Mouse (Mus musculus): ENCODE results near the gene Lin28a.
A peak's percentile ranks its signal among the peaks of the same experiment; 100 is the strongest.

Lin28a gene

DNA sequence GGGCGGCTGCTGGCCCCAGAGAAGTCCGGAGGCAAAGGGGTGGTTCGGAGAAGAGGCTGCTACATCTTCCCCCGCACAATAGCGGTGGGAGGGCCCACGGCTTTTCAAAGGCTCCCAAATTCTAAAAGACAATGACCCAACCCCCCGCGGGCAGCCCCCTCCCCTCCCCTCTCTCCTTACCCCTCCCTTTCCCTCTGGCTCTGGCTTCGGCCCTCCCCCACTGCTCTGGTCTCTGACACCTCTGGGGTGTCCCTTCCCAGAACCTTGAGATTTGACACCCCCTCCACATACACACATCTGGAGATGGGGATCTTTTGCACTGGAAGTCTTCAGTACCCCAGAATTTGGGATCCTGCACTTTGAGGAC is at the start of gene Lin28a:
Gene Lin28a, minus strand, starts transcription at position 63 of the 367 bp plus-strand sequence.
- DNase-seq (ENCODE audit: inconsistent age in 2 of 2, low spot score in 1 of 2): no peak

DNA sequence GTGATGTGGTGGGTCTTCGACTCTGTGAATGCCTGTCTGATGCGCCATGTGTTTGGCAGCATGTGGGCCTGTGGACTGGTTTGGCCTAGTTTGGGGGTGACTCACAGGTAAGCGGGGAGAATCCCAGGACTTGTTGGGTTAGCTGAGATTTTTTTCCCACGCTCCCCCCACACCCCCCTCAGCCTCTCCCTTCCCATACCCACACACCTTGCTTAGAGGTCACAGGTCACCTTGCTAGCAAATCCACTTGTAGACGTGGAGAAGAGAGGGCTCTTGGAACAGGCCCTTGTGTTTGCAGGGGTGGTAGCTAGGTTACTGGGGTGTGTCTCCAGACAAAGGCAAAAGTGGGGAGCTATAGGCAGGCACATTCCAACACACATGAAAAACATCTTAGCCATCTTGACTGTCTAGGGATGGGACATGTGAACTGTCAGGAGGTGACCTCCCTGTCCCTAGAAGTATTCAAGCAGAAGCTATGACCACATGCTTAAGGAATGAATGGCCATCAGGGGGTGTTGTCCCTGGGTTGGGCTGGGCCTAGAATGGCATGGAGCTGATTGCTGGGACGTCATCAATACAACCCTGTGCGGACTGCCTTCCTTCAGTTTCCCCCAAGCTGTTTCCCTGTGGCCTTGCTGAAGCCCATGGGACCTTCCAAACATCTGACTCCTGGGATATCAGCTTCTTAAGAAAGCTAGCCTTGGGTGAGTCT is 49.3 kb upstream of the Lin28a start:
- DNase-seq (ENCODE audit: inconsistent age in 2 of 2, low spot score in 1 of 2): no peak

DNA sequence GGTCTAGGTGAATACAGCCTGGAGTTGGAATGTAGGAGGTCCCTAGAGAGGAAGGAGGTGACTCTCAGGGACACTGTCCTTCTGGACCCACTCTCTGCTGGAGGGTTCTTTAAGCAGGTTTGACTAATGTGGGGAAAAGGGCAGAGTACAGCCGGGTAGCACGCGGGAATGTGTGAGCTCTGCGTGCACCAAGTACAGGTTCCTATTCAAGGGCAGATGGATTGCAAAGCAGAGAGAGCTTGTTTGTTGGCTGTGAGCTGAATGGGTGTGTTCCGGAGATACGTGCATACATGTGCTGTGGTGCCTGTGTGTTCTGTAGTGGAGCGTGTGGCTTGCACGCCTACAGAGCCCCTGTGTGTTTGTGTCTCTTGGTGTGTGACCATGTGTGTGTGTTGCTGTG is 48.7 kb upstream of the Lin28a start:
- DNase-seq (ENCODE audit: inconsistent age in 2 of 2, low spot score in 1 of 2): no peak

DNA sequence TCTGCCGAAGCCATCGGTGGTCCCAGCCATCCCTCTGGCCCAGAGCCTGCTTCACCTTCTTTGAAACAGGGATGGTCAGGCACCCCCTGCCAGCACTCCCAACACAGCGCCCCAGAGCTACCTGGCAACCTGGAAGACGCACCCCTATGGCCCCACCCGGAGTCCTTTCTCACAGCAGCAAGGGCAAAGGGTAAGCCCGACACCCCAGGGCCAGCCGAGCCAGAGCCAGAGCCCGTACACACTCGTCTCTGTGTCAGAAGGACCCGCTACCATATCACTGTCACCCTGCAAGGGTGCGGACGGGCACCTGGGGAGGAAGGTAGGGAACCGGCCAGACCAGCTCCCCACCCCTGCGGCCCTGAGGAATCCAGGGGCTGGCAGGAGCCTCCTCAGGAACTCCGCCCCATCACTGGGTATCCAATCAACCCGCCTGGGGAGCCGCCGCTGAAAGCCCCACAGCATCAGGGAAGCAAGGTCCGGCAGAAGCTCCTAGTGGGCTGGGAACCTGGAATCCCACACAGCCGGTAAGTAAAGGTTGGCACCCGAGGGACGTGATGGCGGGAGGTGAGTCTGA is 46.9 kb upstream of the Lin28a start:
- DNase-seq (ENCODE audit: inconsistent age in 2 of 2, low spot score in 1 of 2): no peak

DNA sequence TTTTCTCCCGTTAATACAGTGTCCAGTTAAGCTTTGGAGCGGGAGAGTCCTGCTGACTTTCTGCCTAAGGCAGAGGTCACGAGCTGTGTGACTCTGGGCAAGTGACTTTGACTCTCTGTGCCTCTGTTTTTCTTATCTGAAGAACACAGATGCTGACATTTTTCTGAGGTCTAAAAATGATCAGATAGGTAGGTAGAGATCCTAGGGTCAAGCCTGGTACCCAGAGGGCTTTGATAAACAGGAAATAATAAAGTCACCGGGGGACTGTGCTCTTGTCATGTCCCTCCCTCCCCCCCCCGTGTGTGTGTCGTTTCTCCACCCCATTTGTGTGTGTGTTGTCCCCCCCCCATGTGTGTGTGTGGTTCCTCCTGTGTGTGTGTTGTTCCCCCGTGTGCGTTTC is 43.9 kb upstream of the Lin28a start:
- DNase-seq (ENCODE audit: inconsistent age in 2 of 2, low spot score in 1 of 2): no peak

DNA sequence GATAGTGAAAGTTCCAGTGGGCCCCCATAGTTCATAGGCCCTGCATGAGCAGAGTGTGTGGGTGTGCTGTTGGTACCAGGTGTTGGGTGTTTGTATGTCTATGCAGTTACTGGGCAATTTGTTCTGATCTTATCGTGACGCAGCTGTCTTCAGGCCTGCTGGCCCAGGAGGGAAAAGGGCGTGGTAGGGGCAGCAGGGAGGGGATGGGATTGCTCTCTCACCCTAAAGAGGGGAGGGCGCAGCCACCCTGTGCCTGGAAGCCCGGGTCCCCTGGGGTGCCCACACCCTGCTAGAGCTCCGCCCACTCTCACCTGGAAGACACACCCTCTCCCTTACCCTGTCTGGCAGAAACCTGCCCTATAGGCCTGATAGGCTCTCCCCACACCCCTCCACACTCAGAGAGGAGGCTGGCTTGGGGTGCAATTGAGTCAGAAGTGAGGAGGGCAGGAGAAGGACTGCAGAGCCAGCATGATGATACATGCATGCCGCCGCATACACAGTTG is 43.4 kb upstream of the Lin28a start:
- DNase-seq (ENCODE audit: inconsistent age in 2 of 2, low spot score in 1 of 2): no peak

DNA sequence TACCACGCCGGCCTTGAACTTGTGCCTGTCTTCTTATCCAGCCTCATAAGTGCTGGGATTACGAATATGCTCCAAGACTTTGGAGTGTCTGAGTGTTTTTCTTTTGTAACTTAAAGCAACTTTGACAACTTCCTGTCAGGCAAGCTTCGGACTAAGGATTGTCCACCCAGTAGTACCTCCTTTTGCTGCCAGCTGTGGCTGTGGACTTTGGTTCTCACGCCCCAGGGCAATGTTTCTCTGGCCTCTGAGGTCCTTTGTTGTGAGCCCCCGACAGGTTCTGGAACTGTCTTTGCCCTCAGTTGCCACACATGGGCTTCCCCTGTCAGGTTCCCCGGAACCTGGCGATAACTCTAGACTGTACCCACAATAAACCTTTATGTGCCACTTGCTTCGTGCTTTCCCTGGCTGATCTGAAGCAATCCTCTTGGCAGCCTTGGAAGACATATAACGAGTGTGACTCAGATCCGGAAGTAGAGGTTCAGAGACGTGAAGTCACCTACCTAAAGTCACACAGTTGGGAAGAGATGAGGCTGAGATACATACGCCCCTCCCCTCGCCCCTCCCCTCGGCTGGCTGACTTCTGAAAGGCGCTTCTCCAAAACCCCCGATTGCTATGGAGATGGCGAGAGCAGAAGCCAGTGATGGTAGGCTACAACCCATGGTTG is 42.7 kb upstream of the Lin28a start:
- no peak for DNase-seq (ENCODE audit: inconsistent age in 2 of 2, low spot score in 1 of 2)

DNA sequence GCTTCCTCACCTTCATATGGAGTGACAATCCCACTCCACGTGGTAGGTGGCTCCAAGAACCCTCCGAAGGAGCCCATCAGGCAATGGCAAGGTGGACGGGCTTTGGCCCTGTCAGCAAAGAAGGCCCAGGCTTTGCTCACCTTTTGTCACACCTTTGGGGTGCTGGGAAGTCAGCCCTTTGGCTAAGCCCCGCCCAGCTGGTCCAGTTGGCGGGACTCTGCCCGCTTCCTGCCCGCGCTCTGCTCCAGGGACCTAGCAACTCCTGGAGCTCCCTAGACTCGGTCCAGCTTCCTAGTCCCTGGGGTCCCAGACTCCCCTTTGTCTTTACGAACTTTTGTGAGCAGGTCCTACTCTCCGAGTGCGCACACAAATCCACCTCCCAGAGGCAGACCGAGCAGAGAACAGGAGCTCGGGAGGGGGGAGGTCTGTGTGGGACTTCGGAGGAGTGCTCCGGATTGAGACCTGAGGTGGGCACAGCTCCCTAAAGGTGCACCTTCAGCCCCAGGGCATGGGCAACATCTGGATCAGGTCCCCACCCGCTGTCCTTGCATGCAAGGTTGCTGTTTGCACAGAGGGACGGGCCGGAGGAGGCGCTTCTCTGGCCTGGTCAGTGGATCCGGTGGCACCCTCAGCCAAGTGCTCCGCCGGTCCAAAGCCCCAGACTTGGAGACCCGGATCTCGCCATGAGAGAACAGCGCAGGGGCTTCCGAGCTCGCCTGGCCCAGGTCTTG is 41.7 kb upstream of the Lin28a start, which contains the start of gene Crybg2:
Gene Crybg2, plus strand, starts transcription at position 681 of the 731 bp plus-strand sequence.
- DNase-seq (ENCODE audit: inconsistent age in 2 of 2, low spot score in 1 of 2): no peak

DNA sequence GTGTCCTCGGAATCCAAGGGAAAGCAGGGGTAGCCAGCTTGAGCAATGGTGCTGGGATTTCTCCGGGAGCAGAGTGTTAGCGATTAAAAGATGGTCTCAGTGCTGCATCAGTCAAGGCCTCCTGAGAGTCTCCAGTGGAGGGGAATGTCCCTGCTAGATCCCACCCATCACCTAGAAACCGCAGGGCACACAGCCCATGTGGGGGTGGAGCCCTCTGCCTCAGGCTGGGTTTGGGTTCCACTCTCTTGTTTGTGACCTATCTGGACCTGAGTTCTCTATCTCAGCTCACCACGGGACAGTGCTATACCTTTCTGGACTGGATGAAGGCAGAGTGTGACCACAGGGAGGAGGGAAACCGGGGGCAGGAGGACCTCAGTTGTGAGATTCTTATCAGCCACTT is 40.3 kb upstream of the Lin28a start:
- no peak for DNase-seq (ENCODE audit: inconsistent age in 2 of 2, low spot score in 1 of 2)

DNA sequence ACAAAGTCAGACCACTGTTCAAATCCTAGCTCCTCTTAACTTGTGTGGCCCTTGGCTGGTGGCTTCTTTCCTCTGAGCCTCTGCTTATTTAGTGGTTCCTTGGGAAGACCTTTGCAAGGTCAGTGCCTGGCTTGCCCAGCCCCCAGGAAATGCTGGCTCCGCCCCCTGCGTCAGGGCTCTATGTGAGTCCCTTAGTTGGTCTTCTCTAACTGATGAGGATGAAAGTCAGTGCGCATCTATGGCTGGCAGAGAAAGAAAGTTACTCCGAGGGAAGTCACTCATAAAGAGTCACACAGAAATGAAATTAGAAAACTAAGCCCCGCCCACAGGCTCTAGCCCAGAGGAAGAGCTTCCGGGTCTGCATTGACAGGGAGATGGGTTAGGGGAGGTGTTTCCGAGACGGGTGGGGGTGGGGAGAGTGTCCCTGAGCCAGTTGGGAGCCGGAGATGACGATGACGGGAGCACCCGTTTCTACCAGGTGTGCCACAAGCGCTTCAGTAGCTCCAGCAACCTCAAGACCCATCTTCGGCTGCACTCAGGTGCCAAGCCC is 39.6 kb upstream of the Lin28a start:
- no peak for DNase-seq (ENCODE audit: inconsistent age in 2 of 2, low spot score in 1 of 2)

DNA sequence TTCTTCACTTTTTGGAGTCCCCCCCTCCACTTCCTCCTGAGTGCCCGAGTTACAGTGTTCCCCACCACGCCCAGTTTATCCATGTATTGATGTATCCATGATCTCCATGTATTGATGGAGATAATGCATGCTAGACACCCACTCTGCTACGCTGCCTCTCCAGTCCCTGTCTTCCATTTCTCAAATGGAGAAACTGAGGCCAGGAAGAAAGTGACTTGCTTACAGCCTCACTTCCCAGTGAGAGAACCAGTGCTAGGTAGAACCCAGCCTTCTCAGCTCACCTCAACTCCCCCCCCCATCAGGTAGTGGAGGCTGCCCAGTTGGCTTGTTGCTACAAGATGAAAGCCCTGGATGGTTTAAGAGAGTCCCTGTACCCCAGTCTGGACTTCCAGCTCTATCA is 34.9 kb upstream of the Lin28a start, which contains the start of gene Zfp683:
Gene Zfp683, plus strand, starts transcription at position 301 of the 400 bp plus-strand sequence.
- no peak for DNase-seq (ENCODE audit: inconsistent age in 2 of 2, low spot score in 1 of 2)

DNA sequence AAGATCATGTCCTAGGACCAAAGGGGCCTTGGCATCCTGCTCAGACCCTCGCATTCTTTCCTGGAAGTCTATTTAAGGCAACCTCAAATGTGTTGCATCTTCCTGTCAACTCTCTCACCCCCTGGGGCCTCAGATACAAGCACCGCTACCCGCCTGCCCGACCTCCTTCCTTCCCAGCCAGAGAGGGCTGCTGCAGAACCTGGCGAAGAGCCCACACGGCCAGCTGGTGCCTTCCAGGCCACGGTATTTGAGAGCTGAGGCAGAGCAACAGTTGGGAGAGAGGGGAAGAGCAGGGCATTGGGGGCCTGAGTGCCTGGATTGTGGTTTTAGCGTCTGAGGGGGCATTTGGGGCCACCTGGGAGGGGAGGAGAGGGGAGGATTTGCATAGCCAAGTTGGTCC is 33.9 kb upstream of the Lin28a start:
- no peak for DNase-seq (ENCODE audit: inconsistent age in 2 of 2, low spot score in 1 of 2)

DNA sequence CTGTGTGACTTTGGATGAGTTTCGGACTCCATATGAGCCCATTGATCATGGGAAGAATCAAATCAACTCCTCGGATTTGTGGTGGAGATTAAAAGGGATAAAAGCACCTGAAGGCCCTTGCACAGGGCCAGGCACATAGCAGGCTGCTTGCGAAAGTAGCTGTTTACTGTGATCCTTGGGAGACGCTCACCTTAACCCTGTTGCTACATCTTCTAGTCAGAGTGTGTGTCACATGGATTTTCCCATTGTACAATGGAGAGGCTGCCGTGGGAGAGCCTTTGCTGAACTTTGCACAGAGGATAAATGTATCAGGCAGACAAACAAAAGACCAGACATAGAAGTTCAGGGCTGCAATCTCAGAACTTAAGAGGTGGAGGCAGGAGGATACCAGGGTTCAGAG is 33.3 kb upstream of the Lin28a start:
- DNase-seq (ENCODE audit: inconsistent age in 2 of 2, low spot score in 1 of 2): no peak

DNA sequence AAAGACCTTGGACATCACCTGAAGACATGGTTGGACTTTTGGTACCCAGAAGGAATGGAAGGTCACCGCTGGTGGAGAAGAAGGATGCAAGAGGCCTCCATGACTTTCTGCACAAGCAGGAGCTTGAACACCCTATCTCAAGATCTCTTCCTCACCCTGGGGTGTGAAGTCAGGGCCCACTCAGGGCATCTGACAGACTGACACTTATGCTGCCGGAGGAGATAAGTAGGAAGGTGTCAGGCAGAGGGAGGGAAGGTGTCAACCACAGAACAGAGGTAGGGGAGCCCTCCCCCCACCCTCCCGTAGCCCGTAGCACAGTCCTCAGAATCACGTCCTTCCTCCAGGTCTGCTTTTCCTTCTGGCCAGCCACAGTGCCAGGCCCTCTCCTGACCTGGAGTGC is 29.0 kb upstream of the Lin28a start:
- no peak for DNase-seq (ENCODE audit: inconsistent age in 2 of 2, low spot score in 1 of 2)

DNA sequence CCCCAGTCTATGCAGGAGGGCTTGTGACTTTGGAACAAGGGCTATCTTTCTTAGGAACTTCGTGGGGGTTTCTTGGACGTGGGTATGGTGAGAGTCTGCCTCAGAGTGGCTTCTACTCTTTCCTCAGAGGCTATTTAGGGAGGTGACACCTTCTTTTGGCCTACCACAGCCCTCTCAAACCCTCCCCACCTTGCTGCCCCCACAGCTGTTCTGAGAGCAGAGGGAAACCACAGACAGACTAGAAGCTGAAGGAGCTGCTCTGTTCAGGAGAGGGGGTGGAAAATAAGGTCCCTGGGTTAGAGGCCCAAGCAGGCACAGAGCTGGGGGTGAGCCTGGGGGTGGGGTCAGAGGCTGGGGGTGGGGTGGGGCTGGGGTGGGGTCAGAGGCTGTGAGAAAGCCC is 24.4 kb upstream of the Lin28a start:
- DNase-seq (ENCODE audit: inconsistent age in 2 of 2, low spot score in 1 of 2): no peak

DNA sequence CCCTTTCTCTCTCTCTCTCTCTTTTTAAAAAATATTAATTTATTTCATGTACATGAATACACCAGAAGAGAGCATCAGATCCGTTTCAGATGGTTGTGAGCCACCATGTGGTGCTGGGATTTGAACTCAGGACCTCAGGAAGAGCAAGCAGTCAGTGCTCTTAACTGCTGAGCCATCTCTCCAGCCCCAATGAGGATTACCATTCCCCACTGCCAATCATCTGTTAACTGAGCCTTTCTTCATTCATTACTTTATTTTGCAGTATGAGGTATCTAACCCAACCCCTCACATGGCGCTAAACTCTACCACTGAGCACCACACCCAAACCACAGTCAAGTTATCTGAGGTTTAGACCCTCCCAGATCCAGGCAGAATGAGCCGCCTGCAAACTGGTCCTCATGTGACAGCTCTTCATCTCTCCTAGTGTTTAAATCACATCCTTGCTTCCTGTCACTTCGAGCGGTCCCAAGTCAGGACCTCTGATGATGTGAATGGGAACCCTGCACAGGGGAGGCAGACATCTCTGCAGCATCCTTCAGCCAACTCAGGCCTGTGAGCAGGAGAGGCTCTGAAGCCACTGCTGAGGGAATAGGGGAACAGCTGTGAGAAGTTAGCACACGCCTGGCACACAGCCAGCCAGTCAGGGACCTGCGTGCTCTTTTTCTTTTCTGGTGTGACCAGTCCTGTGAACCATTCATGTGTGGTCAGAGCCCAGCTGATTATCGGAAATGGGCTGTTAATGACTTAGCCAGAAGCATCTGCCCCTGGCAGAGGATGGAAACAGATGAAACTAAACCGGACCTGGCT is 22.9 kb upstream of the Lin28a start:
- DNase-seq (ENCODE audit: inconsistent age in 2 of 2, low spot score in 1 of 2): peak; percentile 18 to 33

DNA sequence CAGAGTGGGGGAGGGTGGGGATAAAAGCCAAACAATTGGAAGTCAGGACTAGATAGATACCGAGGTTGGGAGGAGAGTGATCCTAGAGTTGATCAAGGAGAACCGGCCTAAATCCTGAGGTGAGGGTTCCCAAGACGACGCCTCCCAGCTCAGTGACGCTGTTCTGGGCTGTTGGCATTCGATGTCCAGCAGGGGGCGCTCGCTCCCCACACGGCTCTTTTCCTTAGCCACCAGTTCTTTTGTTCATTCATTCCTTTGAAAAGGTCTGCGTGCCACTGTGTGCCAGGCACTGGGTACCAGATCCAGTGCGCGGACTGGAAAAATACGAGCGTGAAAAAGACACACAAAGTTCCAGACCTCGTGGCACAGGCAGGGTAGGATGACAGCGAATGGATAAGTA is 17.3 kb upstream of the Lin28a start:
- peak; percentile 74 to 89 for DNase-seq (ENCODE audit: inconsistent age in 2 of 2, low spot score in 1 of 2)

DNA sequence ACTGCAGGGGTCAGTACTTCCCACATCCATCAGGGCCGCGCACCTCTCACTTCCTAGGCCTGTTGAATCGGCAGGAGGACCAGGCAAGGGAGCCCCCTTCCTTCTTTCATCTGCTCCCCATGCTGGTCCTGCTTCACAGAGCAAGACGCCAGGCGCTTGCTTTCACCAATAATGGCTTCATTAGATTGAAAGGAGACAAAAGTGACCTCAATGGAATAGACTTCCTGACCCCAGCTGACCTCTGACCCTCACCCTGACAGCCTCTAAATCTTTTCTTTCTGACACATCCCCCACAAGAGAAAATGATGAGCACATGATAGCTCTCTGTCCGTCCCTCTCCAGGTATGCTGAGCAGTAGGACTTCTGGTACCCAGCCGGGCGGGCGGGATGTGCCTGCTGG is 7.2 kb upstream of the Lin28a start:
- no peak for DNase-seq (ENCODE audit: inconsistent age in 2 of 2, low spot score in 1 of 2)

DNA sequence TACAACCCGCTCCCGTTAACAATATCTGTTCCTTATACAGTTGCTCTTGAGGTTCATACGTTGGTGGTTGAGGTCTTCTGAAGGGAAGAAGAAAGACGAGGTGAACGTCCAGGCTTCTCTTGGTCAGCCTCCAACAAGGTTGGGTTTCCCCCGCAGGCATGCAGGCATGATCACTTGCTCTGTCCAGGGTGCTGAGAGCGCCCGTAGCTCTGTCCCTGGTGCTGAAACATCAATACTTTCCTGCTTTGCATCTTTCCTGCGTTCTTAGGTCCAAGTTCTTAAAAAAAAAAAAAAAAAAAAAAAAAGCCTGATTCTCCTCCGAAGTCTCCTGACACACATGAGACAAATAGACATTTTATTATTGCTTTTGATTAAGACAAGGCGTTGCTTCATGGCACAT is 2.0 kb upstream of the Lin28a start:
- DNase-seq (ENCODE audit: inconsistent age in 2 of 2, low spot score in 1 of 2): peak; percentile 64 to 92

DNA sequence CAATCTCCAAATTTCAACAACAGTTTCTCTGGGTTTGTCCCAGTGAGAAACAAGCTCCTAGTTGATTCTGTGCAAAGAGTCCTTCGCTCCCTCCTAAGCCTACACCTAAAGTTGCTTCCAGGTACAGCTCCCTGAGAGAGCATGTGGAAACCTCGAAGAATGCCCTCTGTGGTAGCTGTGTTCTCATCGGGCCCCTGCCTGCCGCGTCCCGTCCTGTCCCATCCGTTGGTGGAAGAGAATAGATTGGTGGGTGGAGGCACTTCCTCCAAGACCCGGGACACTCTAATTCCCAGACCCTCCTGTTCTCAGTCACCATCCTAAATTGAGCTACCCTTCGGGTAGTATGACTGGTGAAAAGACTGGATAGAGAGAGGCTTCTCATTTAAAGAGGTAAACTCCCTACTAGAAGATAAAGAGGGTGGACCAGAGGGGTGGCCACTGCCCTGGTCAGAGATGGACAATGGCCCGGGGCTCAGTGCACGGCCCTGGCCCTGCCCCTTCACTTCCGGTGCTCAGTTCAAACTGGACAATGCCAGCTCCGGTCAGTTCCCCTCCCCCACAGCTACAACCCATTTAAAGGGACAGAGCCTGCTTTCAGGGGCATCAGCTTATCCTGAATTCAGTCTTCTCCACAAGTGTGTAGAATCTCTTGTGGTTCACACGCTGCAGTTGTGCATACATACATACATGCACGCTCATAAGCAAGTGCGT is 1.2 kb upstream of the Lin28a start:
- peak in 1 of 2 experiments; percentile 31 for DNase-seq (ENCODE audit: inconsistent age in 2 of 2, low spot score in 1 of 2)
